Mouse (Mus musculus): ENCODE results near the gene Tenm4.

The Tenm4 gene

GRCm38 (mm10) chr7:96826672-96827071 is 655.6 kb downstream of the Tenm4 start:
- no peak for DNase-seq

GRCm38 (mm10) chr7:96832551-96832950 is 661.5 kb downstream of the Tenm4 start:
- DNase-seq: no peak

DNA sequence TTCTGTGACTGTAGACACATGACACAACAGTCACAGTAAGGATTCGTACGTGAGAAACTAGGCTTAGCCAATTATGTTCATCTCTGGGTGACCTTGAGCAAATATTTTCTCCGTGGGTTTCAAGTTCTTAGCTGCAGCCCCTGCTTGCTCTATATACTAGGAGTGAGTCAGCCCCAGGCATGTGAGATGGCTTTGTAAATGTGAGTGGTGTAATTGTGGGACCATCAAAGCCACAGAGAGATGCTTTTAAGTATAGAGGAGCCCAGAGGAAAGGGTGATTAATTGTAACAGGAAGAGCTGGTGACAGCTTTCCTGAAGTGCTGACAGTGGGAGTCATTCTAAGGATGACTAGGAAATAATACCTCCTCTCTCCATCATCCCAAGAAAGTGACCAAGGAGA is 662.0 kb downstream of the Tenm4 start:
- no peak for DNase-seq

- no peak for DNase-seq
These were observed 663.7 kb downstream of the Tenm4 start for GRCm38 (mm10) chr7:96834681-96835289.

DNA sequence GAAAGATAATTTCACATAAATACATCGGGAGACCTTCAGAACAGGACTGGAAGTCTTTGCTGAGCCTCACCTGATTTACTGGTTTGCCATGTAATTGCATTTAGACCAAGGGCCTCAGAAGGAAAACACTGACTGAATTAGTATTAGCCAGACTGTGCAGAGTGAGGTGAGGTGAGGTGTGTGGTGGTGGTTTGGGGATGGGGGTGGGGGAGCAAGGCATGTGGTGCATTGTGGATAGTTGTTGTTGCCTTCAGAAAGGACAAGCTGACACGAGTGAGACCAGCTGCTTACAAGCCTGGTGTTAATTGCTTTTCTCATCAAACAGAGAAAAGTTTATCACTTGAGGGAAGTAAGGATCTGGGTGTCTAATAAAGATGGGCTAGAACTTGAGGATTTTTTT is 664.3 kb downstream of the Tenm4 start:
- DNase-seq: no peak

DNA sequence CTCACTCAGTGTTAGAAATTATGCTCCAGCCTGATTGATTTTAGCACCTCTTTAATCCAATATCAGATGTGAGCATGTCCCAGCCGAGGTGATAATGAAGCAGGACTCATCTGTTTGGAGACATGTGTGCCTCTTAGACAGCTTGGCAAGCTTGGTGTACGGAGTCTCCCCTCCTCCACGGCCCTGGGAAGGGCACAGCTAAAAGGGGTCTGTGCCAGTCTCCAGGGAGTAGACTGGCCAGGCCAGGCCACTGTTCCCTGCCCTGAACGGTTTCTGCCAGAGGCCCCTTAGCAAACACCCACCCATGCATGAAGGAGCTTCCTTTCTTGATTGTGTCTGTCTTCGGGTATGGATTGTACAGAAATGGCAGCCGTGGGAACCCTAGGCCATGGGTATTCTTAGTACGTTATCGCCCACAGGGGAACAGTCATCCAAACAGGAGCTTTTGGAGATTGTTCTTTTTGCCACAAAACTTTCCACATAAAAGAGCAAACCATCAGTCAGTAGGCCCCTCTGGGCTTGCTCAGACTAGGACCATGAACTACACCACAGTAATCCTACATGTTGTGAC is 667.3 kb downstream of the Tenm4 start:
- no peak for DNase-seq

DNA sequence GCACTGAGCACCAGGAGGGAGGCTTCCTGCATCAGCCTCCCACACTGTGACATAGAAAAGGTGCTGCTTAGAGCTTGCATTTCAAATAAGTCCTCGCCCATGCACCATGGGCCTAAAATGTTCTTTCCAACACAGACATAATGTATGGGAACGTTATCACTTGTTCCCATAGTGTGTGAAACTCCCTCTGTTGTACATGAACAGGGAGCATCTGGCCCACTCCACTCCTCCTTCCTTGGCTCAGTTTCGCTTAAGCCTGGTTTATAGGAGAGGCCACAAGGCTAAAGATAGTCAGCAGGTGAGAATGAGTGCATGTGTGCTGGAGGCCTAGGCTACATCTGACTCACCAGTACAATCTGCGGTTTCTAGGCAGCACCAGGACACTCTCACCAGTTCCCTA is 667.9 kb downstream of the Tenm4 start:
- DNase-seq: no peak

- DNase-seq: no peak
These were observed 668.5 kb downstream of the Tenm4 start for GRCm38 (mm10) chr7:96839586-96839985.

GRCm38 (mm10) chr7:96842477-96843255 is 671.6 kb downstream of the Tenm4 start:
- DNase-seq: no peak

DNA sequence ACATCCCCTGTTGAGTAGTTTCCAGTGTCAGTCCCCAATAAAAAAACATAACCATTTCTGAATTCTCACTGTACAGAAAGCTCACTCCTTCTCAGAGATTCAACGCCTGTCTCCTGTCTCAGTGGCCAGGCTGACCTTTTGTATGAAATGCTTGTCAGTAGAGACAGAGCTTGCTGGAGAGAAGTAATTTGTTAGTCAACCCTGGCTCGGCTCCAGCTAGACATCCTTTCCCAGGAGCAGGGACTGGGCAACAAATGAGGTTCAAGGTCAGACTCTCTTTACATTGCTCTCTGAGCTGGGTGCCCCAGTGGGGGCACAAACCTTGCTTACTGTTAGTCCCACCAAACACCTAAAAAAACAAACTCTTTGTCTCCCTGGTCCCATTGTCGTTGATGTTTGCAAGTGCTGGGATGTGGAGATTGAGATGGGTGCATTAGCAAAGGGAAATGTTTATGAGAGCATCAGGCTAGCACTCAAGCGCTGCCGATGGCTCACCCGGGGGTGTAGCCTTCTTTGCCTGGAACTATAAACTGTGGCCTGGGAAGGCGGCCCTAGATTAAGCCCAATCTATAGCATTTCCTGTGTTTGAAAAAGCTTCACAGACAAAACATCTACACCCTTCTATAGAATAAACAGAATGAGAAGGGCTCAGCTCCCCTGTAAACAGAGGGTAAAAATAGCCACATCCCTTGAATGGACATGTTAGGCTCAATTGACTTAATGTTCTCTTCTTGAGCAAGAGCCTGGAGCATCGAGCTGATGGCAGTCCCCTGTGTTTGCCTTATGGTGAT is 673.3 kb downstream of the Tenm4 start:
- no peak for DNase-seq

- no peak for DNase-seq
These were observed 681.7 kb downstream of the Tenm4 start for GRCm38 (mm10) chr7:96852781-96853180.

- DNase-seq: no peak
These were observed 684.9 kb downstream of the Tenm4 start for GRCm38 (mm10) chr7:96855867-96856406.

DNA sequence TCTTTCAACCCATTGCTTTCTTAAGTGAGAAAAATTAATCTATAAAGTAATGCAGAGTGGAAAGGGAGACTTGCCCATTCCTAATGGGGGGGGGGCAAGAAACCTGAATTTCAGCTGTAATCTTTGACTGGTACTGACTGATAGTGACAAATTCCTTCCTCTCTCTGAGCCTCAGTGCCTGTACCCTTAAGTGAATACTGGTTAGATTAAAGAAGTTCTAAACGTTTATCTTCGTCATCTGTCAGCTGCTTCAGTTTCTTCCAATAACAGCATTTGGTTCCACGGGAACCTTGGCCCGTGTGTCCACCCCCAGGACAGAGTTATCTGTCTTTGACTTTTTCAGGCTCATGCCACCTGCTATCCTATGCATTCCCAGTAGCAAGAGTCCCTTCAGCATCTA is 685.5 kb downstream of the Tenm4 start:
- DNase-seq: no peak

DNA sequence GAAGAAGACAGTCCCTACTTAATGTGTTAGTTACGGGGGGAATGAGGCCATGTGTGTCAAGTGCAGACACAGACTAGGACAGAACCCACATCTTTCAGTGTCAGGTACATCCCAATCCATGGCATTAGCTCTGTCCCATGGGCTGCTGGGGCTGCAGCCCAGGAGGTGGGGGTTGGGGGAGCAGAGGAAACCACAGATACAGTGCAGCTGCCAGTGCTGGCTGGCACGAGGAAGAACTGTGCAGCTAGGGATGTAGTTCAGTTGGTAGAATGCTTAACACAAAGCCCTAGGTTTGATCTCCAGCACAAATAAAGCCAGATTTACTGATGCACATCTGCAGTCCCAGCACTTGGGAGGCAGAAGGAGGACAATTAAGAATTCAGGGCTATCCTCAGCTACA is 688.0 kb downstream of the Tenm4 start:
- DNase-seq: no peak

GRCm38 (mm10) chr7:96859684-96860083 is 688.6 kb downstream of the Tenm4 start:
- DNase-seq: no peak

GRCm38 (mm10) chr7:96860650-96861049 is 689.6 kb downstream of the Tenm4 start:
- DNase-seq: no peak

DNA sequence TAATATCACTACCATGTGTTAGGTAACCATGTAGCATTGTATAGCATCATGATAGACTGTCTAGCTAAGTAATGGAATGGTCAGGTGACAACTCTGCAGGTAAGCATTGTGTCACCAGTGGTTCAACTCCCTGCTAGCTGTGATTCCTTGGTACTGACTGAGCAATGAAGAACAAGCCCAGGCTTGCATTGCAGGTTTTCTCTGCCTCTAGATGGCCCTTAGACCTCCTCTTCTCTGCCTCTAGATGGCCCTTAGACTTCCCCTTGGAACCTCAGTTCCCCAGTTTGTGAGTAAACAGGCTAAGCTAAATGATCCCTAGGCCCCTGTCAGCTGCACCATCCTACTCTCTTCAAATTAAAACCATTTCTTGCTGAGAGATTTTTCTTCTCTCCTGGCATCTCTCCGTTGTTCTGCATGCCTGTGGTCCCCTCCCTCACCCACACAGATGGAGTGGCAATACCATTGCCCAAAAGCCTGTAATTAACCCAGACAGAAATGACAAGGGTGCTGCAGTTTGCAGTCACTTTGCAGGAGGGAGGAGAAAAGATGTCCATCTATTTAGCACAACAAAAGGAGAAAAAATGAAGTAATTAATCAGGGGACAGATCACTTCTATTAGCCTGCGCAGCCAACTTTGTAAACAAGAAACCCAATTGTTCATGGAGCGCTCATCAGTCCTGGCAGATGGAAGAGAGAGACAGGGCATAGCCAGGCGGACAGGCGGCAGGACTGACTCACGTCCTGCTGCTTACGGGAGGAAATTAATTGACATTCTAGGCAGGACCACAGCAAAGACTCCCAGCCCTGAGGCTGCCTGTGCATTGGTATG is 694.1 kb downstream of the Tenm4 start:
- DNase-seq: no peak

DNA sequence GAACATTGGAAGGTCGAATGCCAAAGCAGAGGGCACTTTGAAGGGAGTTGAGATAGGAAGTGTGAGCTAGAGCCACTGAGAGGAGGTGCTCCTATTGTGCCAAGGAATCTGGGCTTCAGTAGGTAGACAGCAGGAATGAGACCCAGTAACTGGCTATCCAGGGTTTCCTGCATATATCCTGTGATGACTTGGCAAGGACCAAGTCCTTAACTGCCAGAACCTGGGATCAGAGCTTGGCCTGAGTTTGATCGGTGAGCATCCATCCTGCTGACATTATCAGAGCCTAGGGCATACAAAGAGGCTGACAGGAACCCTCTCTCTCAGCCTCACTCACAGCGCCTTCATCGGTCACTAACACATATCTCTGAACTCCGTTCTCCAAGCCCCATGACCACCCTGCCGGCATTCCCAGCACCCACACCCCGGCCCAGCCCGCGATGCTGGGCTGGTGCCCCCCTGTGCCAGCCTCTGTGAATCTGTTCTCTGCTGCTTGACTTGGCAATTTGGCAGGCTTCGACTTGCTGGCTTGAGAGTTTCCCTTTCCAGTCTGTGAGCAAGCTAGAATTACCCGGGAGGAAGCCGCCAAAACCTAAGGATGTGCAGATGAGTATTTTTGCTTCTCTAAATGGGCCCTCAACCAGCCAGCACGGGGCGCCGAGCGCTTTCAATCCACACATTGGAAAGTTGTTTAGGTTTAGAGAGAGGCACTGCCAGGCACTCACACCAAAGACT is 698.2 kb downstream of the Tenm4 start:
- no peak for DNase-seq

GRCm38 (mm10) chr7:96870473-96870872 is 699.4 kb downstream of the Tenm4 start:
- peak; percentile 6 for DNase-seq

GRCm38 (mm10) chr7:96871031-96871430 is 700.0 kb downstream of the Tenm4 start:
- DNase-seq: no peak

- no peak for DNase-seq
These were observed 707.6 kb downstream of the Tenm4 start for GRCm38 (mm10) chr7:96878511-96879276.

Measured in thymus, postnatal 14 days (tissue).